Mouse (Mus musculus): ENCODE data around the gene Card10. TPM values are rescaled to one million over a fixed set of nuclear protein-coding genes. Genes with fewer than 3 reads are reported as not detected.

Gene Card10
- polyA plus RNA-seq, 2 experiments = 1.1 to 2.2 TPM

GRCm38 (mm10) chr15:78771531-78772367 is 31.1 kb downstream of the Card10 start:
- Histone ChIP-seq H3K4me1 (replicated peaks; ENCODE audit: control insufficient read depth in 2 of 2, insufficient read depth in 2 of 2, low read length in 1 of 2) (peaks cover 0 to 7% of the 10 kb centered on the region in 2 experiments; a peak in 2 of 4 replicates), H3K27ac (no peak overlapping the region), H3K4me3 (ENCODE audit: insufficient read depth in 1 of 2, low read depth in 2 of 2, low read length in 2 of 2) (peak overlapping the region; percentile 21 to 45), H3K9me3 (ENCODE audit: control insufficient read depth, low read length) (no peaks in the 10 kb centered on the region), H3K27me3 (ENCODE audit: control insufficient read depth, insufficient read depth, low read length) (no peaks in the 10 kb centered on the region), H3K4me2 (ENCODE audit: low read depth) (peak overlapping the region; percentile 75), H3K36me3 (replicated peaks; ENCODE audit: control insufficient read depth, insufficient read depth, low read depth) (no peaks in the 10 kb centered on the region), H3K9ac (replicated peaks) (no peak overlapping the region)
- ATAC-seq (ENCODE audit: insufficient read depth) (0 out of 2 replicates have a peak, but pooled peaks have one; percentile 22), DNase-seq (ENCODE audit: low read depth in 3 of 3, low spot score in 3 of 3) (no peak)
- TF ChIP-seq CTCF (IDR thresholded peaks at IDR 0.05; ENCODE audit: low read depth) (no peak), EP300 (IDR thresholded peaks at IDR 0.05; ENCODE audit: low read depth) (no peak)
- WGBS (ENCODE audit: insufficient replicate concordance) = 19% methylated on average over 19 of the region's 19 CpGs

- Histone ChIP-seq H3K4me2 (ENCODE audit: low read depth) (peak overlapping the region; percentile 75; the same call in 1 of the 2 replicates), H3K9me3 (ENCODE audit: control insufficient read depth, low read length) (no peaks in the 10 kb centered on the region), H3K27ac (no peak overlapping the region), H3K4me3 (ENCODE audit: insufficient read depth in 1 of 2, low read depth in 2 of 2, low read length in 2 of 2) (no peak overlapping the region; a peak in 1 of 4 replicates), H3K9ac (replicated peaks) (no peak overlapping the region), H3K27me3 (ENCODE audit: control insufficient read depth, insufficient read depth, low read length) (no peaks in the 10 kb centered on the region), H3K36me3 (replicated peaks; ENCODE audit: control insufficient read depth, insufficient read depth, low read depth) (no peaks in the 10 kb centered on the region), H3K4me1 (replicated peaks; ENCODE audit: control insufficient read depth in 2 of 2, insufficient read depth in 2 of 2, low read length in 1 of 2) (peaks cover 0 to 7% of the 10 kb centered on the region in 2 experiments; a peak in 2 of 4 replicates)
- TF ChIP-seq CTCF (IDR thresholded peaks at IDR 0.05; ENCODE audit: low read depth) (no peak), EP300 (IDR thresholded peaks at IDR 0.05; ENCODE audit: low read depth) (no peak)
- 38% methylated on average over 5 of the region's 5 CpGs for WGBS (ENCODE audit: insufficient replicate concordance)
- no peak for DNase-seq (ENCODE audit: low read depth in 3 of 3, low spot score in 3 of 3)
- ATAC-seq (ENCODE audit: insufficient read depth) = no peak
Measured at GRCm38 (mm10) chr15:78770983-78771355, 31.9 kb downstream of the Card10 start.

- TF ChIP-seq EP300 (IDR thresholded peaks at IDR 0.05; ENCODE audit: low read depth) (no peak), CTCF (IDR thresholded peaks at IDR 0.05; ENCODE audit: low read depth) (no peak)
- 59% methylated on average over 9 of the region's 9 CpGs for WGBS (ENCODE audit: insufficient replicate concordance)
- H3K9ac ChIP-seq (replicated peaks) = no peak overlapping the region
- H3K36me3 ChIP-seq (replicated peaks; ENCODE audit: control insufficient read depth, insufficient read depth, low read depth) = no peaks in the 10 kb centered on the region
- H3K9me3 ChIP-seq (ENCODE audit: control insufficient read depth, low read length) = no peaks in the 10 kb centered on the region
- H3K4me2 ChIP-seq (ENCODE audit: low read depth) = no peak overlapping the region
- H3K27me3 ChIP-seq (ENCODE audit: control insufficient read depth, insufficient read depth, low read length) = no peaks in the 10 kb centered on the region
- ATAC-seq (ENCODE audit: insufficient read depth) (no peak), DNase-seq (ENCODE audit: low read depth in 3 of 3, low spot score in 3 of 3) (no peak)
- no peak overlapping the region for H3K27ac ChIP-seq
- peaks cover 0 to 7% of the 10 kb centered on the region in 2 experiments; a peak in 2 of 4 replicates for H3K4me1 ChIP-seq (replicated peaks; ENCODE audit: control insufficient read depth in 2 of 2, insufficient read depth in 2 of 2, low read length in 1 of 2)
- H3K4me3 ChIP-seq (ENCODE audit: insufficient read depth in 1 of 2, low read depth in 2 of 2, low read length in 2 of 2) = no peak overlapping the region
Measured at GRCm38 (mm10) chr15:78770234-78770982, 32.4 kb downstream of the Card10 start.

GRCm38 (mm10) chr15:78769064-78769463 is 33.8 kb downstream of the Card10 start:
- Histone ChIP-seq H3K27ac (no peak overlapping the region), H3K9ac (replicated peaks) (no peak overlapping the region), H3K36me3 (replicated peaks; ENCODE audit: control insufficient read depth, insufficient read depth, low read depth) (no peaks in the 10 kb centered on the region), H3K9me3 (ENCODE audit: control insufficient read depth, low read length) (no peaks in the 10 kb centered on the region), H3K4me2 (ENCODE audit: low read depth) (no peak overlapping the region), H3K27me3 (ENCODE audit: control insufficient read depth, insufficient read depth, low read length) (no peaks in the 10 kb centered on the region), H3K4me3 (ENCODE audit: insufficient read depth in 1 of 2, low read depth in 2 of 2, low read length in 2 of 2) (no peak overlapping the region), H3K4me1 (replicated peaks; ENCODE audit: control insufficient read depth in 2 of 2, insufficient read depth in 2 of 2, low read length in 1 of 2) (peaks cover 0 to 7% of the 10 kb centered on the region in 2 experiments; a peak in 2 of 4 replicates)
- TF ChIP-seq EP300 (IDR thresholded peaks at IDR 0.05; ENCODE audit: low read depth) (no peak), CTCF (IDR thresholded peaks at IDR 0.05; ENCODE audit: low read depth) (peak; percentile 53)
- ATAC-seq (ENCODE audit: insufficient read depth) (no peak), DNase-seq (ENCODE audit: low read depth in 3 of 3, low spot score in 3 of 3) (no peak)
- 70% methylated on average over 4 of the region's 4 CpGs for WGBS (ENCODE audit: insufficient replicate concordance)

- no peak for ATAC-seq (ENCODE audit: insufficient read depth)
- TF ChIP-seq EP300 (IDR thresholded peaks at IDR 0.05; ENCODE audit: low read depth) = no peak
- Histone ChIP-seq H3K27ac (no peak overlapping the region), H3K4me3 (ENCODE audit: insufficient read depth in 1 of 2, low read depth in 2 of 2, low read length in 2 of 2) (no peak overlapping the region), H3K9me3 (ENCODE audit: control insufficient read depth, low read length) (no peaks in the 10 kb centered on the region), H3K9ac (replicated peaks) (no peak overlapping the region), H3K4me1 (replicated peaks; ENCODE audit: control insufficient read depth in 2 of 2, insufficient read depth in 2 of 2, low read length in 1 of 2) (no peaks in the 10 kb centered on the region), H3K27me3 (ENCODE audit: control insufficient read depth, insufficient read depth, low read length) (no peaks in the 10 kb centered on the region), H3K4me2 (ENCODE audit: low read depth) (no peak overlapping the region), H3K36me3 (replicated peaks; ENCODE audit: control insufficient read depth, insufficient read depth, low read depth) (no peaks in the 10 kb centered on the region)
- DNase-seq (ENCODE audit: low read depth in 3 of 3, low spot score in 3 of 3) = no peak
- WGBS (ENCODE audit: insufficient replicate concordance) = 85% methylated on average over 5 of the region's 5 CpGs
Measured at GRCm38 (mm10) chr15:78763704-78764103, 39.1 kb downstream of the Card10 start.
